Mouse (Mus musculus) myocyte (in vitro differentiated cells): ENCODE measurements at regions not wholly inside any gene's neighbourhood (a gene's known extent, or its start where the extent isn't known, plus 50 kb on each side); places are given as distances from the start of the nearest gene placed in this dataset.

Source experiments
- H3K27me3 ChIP-seq: one replicate; pipeline ENCODE4 v1.6.1; 2011; ENCODE audit not compliant: control insufficient read depth, insufficient read depth, insufficient read length
- H3K36me3 ChIP-seq: one replicate; pipeline ENCODE4 v1.6.1; 2011; ENCODE audit not compliant: control insufficient read depth, insufficient read depth
- H3K4me2 ChIP-seq: one replicate; pipeline ENCODE4 v1.6.1; 2011; ENCODE audit warnings: low read depth, control low read depth
- H3K4me3 ChIP-seq: one replicate; pipeline ENCODE4 v1.5.1; 2011; ENCODE audit warnings: mild to moderate bottlenecking, control low read depth, moderate library complexity
- H3K79me2 ChIP-seq: one replicate; pipeline ENCODE4 v1.6.1; 2011; ENCODE audit not compliant: control insufficient read depth, insufficient read depth
- H3ac ChIP-seq: one replicate; pipeline ENCODE4 v1.6.1; 2011; ENCODE audit not compliant: control insufficient read depth, insufficient read length
- CEBPB ChIP-seq: IDR thresholded peaks from 2 replicates; pipeline ENCODE4 v1.6.1; 2011; ENCODE audit warnings: mild to moderate bottlenecking, moderate library complexity; ENCODE audit not compliant: poor library complexity, insufficient read depth, severe bottlenecking
- E2F4 ChIP-seq: IDR thresholded peaks from one replicate; pipeline ENCODE4 v1.6.1; 2011; ENCODE audit warnings: mild to moderate bottlenecking, control low read depth, moderate library complexity; ENCODE audit not compliant: insufficient read depth
- MAX ChIP-seq: IDR thresholded peaks from one replicate; pipeline ENCODE4 v1.6.1; 2011; ENCODE audit warnings: low read depth, mild to moderate bottlenecking, control low read depth
- MYOD1 ChIP-seq, 3 experiments: IDR thresholded peaks; one replicate each; pipeline ENCODE4 v1.6.1; 2011; ENCODE audit warnings: control low read depth in 2 of 3, low read depth in 2 of 3, mild to moderate bottlenecking in 2 of 3, moderate library complexity in 1 of 3; ENCODE audit not compliant: insufficient read length in 2 of 3, control insufficient read depth in 1 of 3
- MYOG ChIP-seq, 3 experiments: IDR thresholded peaks; one replicate each; pipeline ENCODE4 v1.6.1; 2011; ENCODE audit warnings: control low read depth in 2 of 3, low read depth in 2 of 3, mild to moderate bottlenecking in 2 of 3; ENCODE audit not compliant: insufficient read length in 2 of 3, control insufficient read depth in 1 of 3, insufficient read depth in 1 of 3
- POLR2A ChIP-seq: IDR thresholded peaks from one replicate; pipeline ENCODE4 v1.6.1; 2011; ENCODE audit warnings: low read depth, mild to moderate bottlenecking, control low read depth, moderate library complexity; ENCODE audit not compliant: insufficient read length
- POLR2AphosphoS2 ChIP-seq: IDR thresholded peaks from one replicate; pipeline ENCODE4 v1.6.1; 2011; ENCODE audit warnings: low read depth, control low read depth; ENCODE audit not compliant: insufficient read length
- REST ChIP-seq: IDR thresholded peaks from one replicate; pipeline ENCODE4 v1.6.1; 2011; ENCODE audit warnings: mild to moderate bottlenecking, control low read depth, moderate library complexity; ENCODE audit not compliant: insufficient read depth, insufficient read length
- SRF ChIP-seq: IDR thresholded peaks from one replicate; pipeline ENCODE4 v1.6.1; 2011; ENCODE audit warnings: low read depth; ENCODE audit not compliant: control insufficient read depth, insufficient read length
- TCF12 ChIP-seq: IDR thresholded peaks from one replicate; pipeline ENCODE4 v1.6.1; 2011; ENCODE audit warnings: mild to moderate bottlenecking, control low read depth; ENCODE audit not compliant: poor library complexity, insufficient read depth, severe bottlenecking
- TCF3 ChIP-seq: IDR thresholded peaks from one replicate; pipeline ENCODE4 v1.6.1; 2011; ENCODE audit warnings: low read depth, control low read depth; ENCODE audit not compliant: insufficient read length
- USF1 ChIP-seq: IDR thresholded peaks from one replicate; pipeline ENCODE4 v1.6.1; 2011; ENCODE audit warnings: low read depth, mild to moderate bottlenecking, control low read depth, moderate library complexity

DNA sequence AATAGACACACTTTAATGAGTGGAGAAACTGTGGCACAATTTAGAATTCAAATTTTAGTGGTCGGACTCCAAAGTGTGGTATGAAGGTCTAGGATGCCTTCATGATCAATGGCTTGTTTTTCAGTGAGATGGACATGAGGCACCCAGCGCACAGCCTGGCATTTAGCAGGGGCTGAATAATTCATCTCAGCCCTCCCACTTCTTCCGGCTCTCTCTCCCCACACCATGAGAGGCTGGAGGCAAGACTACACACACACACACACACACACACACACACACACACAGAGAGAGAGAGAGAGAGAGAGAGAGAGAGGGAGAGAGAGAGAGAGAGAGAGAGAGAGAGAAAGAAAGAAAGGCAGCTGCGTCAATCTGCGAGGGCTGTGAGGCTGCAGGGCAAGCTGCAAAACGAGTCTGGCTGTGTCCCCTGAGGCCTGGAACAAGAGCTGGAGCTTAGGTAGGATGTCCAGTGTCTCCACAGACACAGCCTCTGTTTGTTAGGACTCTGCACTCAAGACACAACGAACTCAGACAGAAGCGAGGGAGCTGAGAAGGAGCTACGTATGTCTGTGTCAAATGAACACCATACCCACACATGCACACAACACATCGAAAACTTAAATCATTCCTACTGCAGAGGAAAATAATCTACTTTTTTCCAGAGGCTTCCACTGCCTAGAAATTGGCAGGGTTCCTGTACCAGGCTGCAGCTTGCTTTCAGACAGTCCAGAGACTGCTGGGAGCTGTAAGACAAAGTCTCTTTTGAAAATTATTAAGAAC is 295.8 kb downstream of the Gm11361 start:
- Histone ChIP-seq H3K4me2 (no peak overlapping the region), H3ac (no peak overlapping the region), H3K27me3 (no peaks in the 10 kb centered on the region), H3K4me3 (no peak overlapping the region), H3K79me2 (no peaks in the 10 kb centered on the region), H3K36me3 (no peaks in the 10 kb centered on the region)
- TF ChIP-seq SRF (no peak), POLR2AphosphoS2 (no peak), E2F4 (no peak), TCF3 (no peak), REST (no peak)

DNA sequence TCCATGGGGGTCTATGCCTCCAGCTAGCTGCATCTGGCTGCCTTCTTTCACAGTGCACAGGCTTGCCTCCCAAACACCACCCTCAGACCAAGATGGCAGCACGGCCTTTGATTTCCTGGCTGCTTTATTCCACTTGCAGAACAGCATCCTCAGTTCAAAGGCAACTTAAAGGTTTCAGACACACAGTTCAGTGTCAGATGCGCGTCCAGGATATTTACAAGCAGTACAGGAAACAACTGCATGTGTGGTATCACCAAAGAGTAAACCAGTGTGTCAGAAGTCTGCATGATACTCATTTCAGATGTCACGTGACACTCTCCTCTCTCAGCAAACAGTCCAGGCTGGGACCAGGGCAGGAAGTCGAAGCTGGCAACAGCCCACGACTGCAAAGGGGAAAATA is 294.2 kb downstream of the Gm11361 start:
- Histone ChIP-seq H3ac (no peak overlapping the region), H3K27me3 (no peaks in the 10 kb centered on the region), H3K36me3 (no peaks in the 10 kb centered on the region), H3K4me3 (no peak overlapping the region), H3K4me2 (no peak overlapping the region), H3K79me2 (no peaks in the 10 kb centered on the region)
- TF ChIP-seq REST, result no peak
- no peak for TF ChIP-seq TCF12
- TF ChIP-seq MYOG (IDR thresholded peaks at IDR 0.05; ENCODE audit: control insufficient read depth in 1 of 3, insufficient read depth in 1 of 3, insufficient read length in 2 of 3, low read depth in 2 of 3), result no peak
- no peak for TF ChIP-seq CEBPB
- no peak for TF ChIP-seq SRF
- no peak for TF ChIP-seq POLR2A
- TF ChIP-seq POLR2AphosphoS2, result no peak
- no peak for TF ChIP-seq MAX
- TF ChIP-seq USF1, result no peak
- TF ChIP-seq E2F4, result no peak
- TF ChIP-seq MYOD1 (IDR thresholded peaks at IDR 0.05; ENCODE audit: control insufficient read depth in 1 of 3, insufficient read length in 2 of 3, low read depth in 2 of 3), result no peak
- TF ChIP-seq TCF3, result no peak

DNA sequence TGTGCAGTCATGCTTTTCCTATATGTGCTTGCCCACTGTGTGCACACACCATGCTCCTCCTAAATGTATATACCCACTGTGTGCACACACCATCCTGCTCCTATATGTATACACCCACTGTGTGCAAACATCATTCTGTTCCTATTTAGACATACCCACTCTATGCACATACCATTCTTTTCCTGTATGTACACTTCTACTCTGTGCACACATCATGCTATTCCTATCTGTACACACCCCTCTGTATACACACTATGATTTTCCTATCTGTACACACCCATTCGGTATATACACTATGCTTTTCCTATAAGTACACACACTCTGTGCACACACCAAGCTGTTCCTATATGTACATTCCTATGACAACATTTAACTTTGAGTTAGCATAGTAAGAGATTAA is 288.5 kb downstream of the Gm11361 start:
- Histone ChIP-seq H3K36me3 (no peaks in the 10 kb centered on the region), H3K27me3 (no peaks in the 10 kb centered on the region), H3ac (no peak overlapping the region), H3K4me2 (no peak overlapping the region), H3K79me2 (no peaks in the 10 kb centered on the region), H3K4me3 (no peak overlapping the region)
- TF ChIP-seq MYOG (IDR thresholded peaks at IDR 0.05; ENCODE audit: control insufficient read depth in 1 of 3, insufficient read depth in 1 of 3, insufficient read length in 2 of 3, low read depth in 2 of 3), result no peak
- no peak for TF ChIP-seq REST
- no peak for TF ChIP-seq SRF

DNA sequence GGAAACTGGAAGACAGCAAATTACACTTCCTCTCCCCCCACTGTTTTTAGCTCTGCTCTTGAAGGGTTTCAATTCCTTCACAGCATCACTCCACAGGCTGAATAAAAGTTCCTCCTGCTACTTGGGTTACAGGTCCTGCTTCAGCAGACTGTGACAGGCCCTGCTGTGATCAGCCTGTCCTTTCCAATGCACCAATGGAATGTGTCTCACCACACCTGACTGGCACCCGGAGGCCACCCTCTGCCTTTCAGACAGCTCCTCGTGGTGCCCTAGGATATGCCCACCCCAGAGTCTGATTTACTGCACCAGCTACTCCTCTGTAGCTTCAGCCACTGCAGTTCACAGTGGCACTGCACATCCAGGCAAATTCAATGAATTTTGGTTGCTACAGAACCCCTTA is 288.0 kb downstream of the Gm11361 start:
- Histone ChIP-seq H3K36me3 (no peaks in the 10 kb centered on the region), H3ac (no peak overlapping the region), H3K27me3 (no peaks in the 10 kb centered on the region), H3K4me3 (no peak overlapping the region), H3K79me2 (no peaks in the 10 kb centered on the region), H3K4me2 (no peak overlapping the region)
- no peak for TF ChIP-seq TCF12
- TF ChIP-seq MYOG (IDR thresholded peaks at IDR 0.05; ENCODE audit: control insufficient read depth in 1 of 3, insufficient read depth in 1 of 3, insufficient read length in 2 of 3, low read depth in 2 of 3), result no peak
- TF ChIP-seq CEBPB, result no peak
- no peak for TF ChIP-seq SRF
- TF ChIP-seq MYOD1 (IDR thresholded peaks at IDR 0.05; ENCODE audit: control insufficient read depth in 1 of 3, insufficient read length in 2 of 3, low read depth in 2 of 3), result no peak
- no peak for TF ChIP-seq REST
- no peak for TF ChIP-seq TCF3
- TF ChIP-seq USF1, result no peak
- no peak for TF ChIP-seq MAX
- no peak for TF ChIP-seq E2F4

DNA sequence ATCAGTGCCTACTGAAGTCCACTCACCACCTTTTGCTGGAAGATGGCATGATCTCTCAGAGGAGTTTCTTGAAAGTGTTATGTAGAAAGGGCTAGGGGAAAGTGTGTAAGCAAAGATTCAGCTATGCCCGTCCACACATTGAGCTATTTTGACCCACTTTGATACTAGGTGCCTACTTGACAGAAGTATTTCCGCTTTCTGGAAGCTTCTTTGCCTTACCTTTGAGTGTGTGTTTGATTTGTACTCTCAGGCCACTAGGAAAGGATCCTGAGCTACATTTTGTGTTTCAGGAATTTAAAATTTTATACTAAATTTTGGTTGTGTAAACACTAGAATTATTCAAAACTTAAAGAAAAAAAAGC is 287.5 kb downstream of the Gm11361 start:
- Histone ChIP-seq H3K4me3 (no peak overlapping the region), H3K4me2 (no peak overlapping the region), H3ac (no peak overlapping the region), H3K27me3 (no peaks in the 10 kb centered on the region), H3K79me2 (no peaks in the 10 kb centered on the region), H3K36me3 (no peaks in the 10 kb centered on the region)
- TF ChIP-seq E2F4 (no peak), TCF12 (no peak), MYOD1 (IDR thresholded peaks at IDR 0.05; ENCODE audit: control insufficient read depth in 1 of 3, insufficient read length in 2 of 3, low read depth in 2 of 3) (no peak), POLR2A (no peak), USF1 (no peak), MAX (no peak), SRF (no peak), MYOG (IDR thresholded peaks at IDR 0.05; ENCODE audit: control insufficient read depth in 1 of 3, insufficient read depth in 1 of 3, insufficient read length in 2 of 3, low read depth in 2 of 3) (no peak), CEBPB (no peak), REST (no peak), POLR2AphosphoS2 (no peak), TCF3 (no peak)
